Mouse (Mus musculus): ENCODE measurements around the gene Sbno1. TPM values are rescaled to one million over a fixed set of nuclear protein-coding genes. Genes with fewer than 3 reads are reported as not detected.

The Sbno1 gene
- polyA plus RNA-seq, 1 experiment from 2014 or later = 56.2 TPM

GRCm38 (mm10) chr5:124421786-124422185 lies 4.0 kb downstream of the Sbno1 start:
- 93% methylated on average over 2 of the region's 2 CpGs for WGBS
- H3K27ac ChIP-seq = no peak overlapping the region
- ATAC-seq (replicated peaks; ENCODE audit: low FRiP score, low read depth) (no peak), DNase-seq (ENCODE audit: low spot score) (no peak)
- H3K4me2 ChIP-seq (ENCODE audit: low read length) = no peak overlapping the region
- no peaks in the 10 kb centered on the region for H3K9me3 ChIP-seq (replicated peaks; ENCODE audit: low read length)
- H3K4me3 ChIP-seq (replicated peaks; ENCODE audit: low read depth, low read length) = no peak overlapping the region
- H3K4me1 ChIP-seq (replicated peaks; ENCODE audit: insufficient read depth, low read length) = no peaks in the 10 kb centered on the region
- H3K36me3 ChIP-seq (ENCODE audit: insufficient read depth, low read length) = no peaks in the 10 kb centered on the region
- H3K27me3 ChIP-seq (ENCODE audit: insufficient read depth, low read length) = no peaks in the 10 kb centered on the region
- no peak for TF ChIP-seq CTCF (IDR thresholded peaks at IDR 0.05; ENCODE audit: low read depth)
- no peak overlapping the region for H3K9ac ChIP-seq (ENCODE audit: low read depth, low read length)

- Histone ChIP-seq H3K9me3 (replicated peaks; ENCODE audit: low read length) (no peaks in the 10 kb centered on the region), H3K9ac (ENCODE audit: low read depth, low read length) (no peak overlapping the region), H3K27me3 (ENCODE audit: insufficient read depth, low read length) (no peaks in the 10 kb centered on the region), H3K4me2 (ENCODE audit: low read length) (no peak overlapping the region), H3K36me3 (ENCODE audit: insufficient read depth, low read length) (0 out of 2 replicates have a peak, but pooled peaks cover 3% of the 10 kb centered on the region), H3K4me3 (replicated peaks; ENCODE audit: low read depth, low read length) (no peak overlapping the region), H3K27ac (no peak overlapping the region), H3K4me1 (replicated peaks; ENCODE audit: insufficient read depth, low read length) (no peaks in the 10 kb centered on the region)
- no peak for TF ChIP-seq CTCF (IDR thresholded peaks at IDR 0.05; ENCODE audit: low read depth)
- ATAC-seq (replicated peaks; ENCODE audit: low FRiP score, low read depth) = no peak
- no peak for DNase-seq (ENCODE audit: low spot score)
- WGBS = 94% methylated on average over 2 of the region's 2 CpGs
Observed at GRCm38 (mm10) chr5:124418903-124419302, 6.9 kb downstream of the Sbno1 start.

- Histone ChIP-seq H3K27ac (no peak overlapping the region), H3K9me3 (replicated peaks; ENCODE audit: low read length) (no peaks in the 10 kb centered on the region), H3K36me3 (ENCODE audit: insufficient read depth, low read length) (peaks cover 33% of the 10 kb centered on the region), H3K4me3 (replicated peaks; ENCODE audit: low read depth, low read length) (no peak overlapping the region), H3K4me1 (replicated peaks; ENCODE audit: insufficient read depth, low read length) (no peaks in the 10 kb centered on the region), H3K9ac (ENCODE audit: low read depth, low read length) (no peak overlapping the region), H3K27me3 (ENCODE audit: insufficient read depth, low read length) (no peaks in the 10 kb centered on the region), H3K4me2 (ENCODE audit: low read length) (no peak overlapping the region)
- DNase-seq (ENCODE audit: low spot score) = no peak
- ATAC-seq (replicated peaks; ENCODE audit: low FRiP score, low read depth) = no peak
- TF ChIP-seq CTCF (IDR thresholded peaks at IDR 0.05; ENCODE audit: low read depth) = no peak
- WGBS = 90% methylated on average over 5 of the region's 5 CpGs
Observed at GRCm38 (mm10) chr5:124412163-124412562, 13.6 kb downstream of the Sbno1 start.

GRCm38 (mm10) chr5:124410808-124411207 lies 15.0 kb downstream of the Sbno1 start:
- Histone ChIP-seq H3K4me3 (replicated peaks; ENCODE audit: low read depth, low read length) (no peak overlapping the region), H3K36me3 (ENCODE audit: insufficient read depth, low read length) (peaks cover 40% of the 10 kb centered on the region), H3K4me2 (ENCODE audit: low read length) (no peak overlapping the region), H3K27me3 (ENCODE audit: insufficient read depth, low read length) (no peaks in the 10 kb centered on the region), H3K27ac (no peak overlapping the region), H3K9me3 (replicated peaks; ENCODE audit: low read length) (no peaks in the 10 kb centered on the region), H3K9ac (ENCODE audit: low read depth, low read length) (no peak overlapping the region), H3K4me1 (replicated peaks; ENCODE audit: insufficient read depth, low read length) (no peaks in the 10 kb centered on the region)
- 91% methylated on average over 3 of the region's 3 CpGs for WGBS
- DNase-seq (ENCODE audit: low spot score) (peak; percentile 13), ATAC-seq (replicated peaks; ENCODE audit: low FRiP score, low read depth) (no peak)
- TF ChIP-seq CTCF (IDR thresholded peaks at IDR 0.05; ENCODE audit: low read depth) = peak; percentile 35

GRCm38 (mm10) chr5:124393726-124394125 lies 32.1 kb downstream of the Sbno1 start:
- WGBS = 91% methylated on average over 7 of the region's 7 CpGs
- DNase-seq (ENCODE audit: low spot score) = no peak
- TF ChIP-seq CTCF (IDR thresholded peaks at IDR 0.05; ENCODE audit: low read depth) = no peak
- no peak overlapping the region for H3K9ac ChIP-seq (ENCODE audit: low read depth, low read length)
- H3K36me3 ChIP-seq (ENCODE audit: insufficient read depth, low read length) = peaks cover 64% of the 10 kb centered on the region
- H3K4me3 ChIP-seq (replicated peaks; ENCODE audit: low read depth, low read length) = no peak overlapping the region
- H3K4me2 ChIP-seq (ENCODE audit: low read length) = no peak overlapping the region
- H3K4me1 ChIP-seq (replicated peaks; ENCODE audit: insufficient read depth, low read length) = no peaks in the 10 kb centered on the region
- no peak for ATAC-seq (replicated peaks; ENCODE audit: low FRiP score, low read depth)
- H3K9me3 ChIP-seq (replicated peaks; ENCODE audit: low read length) = no peaks in the 10 kb centered on the region
- H3K27ac ChIP-seq = no peak overlapping the region
- H3K27me3 ChIP-seq (ENCODE audit: insufficient read depth, low read length) = no peaks in the 10 kb centered on the region

GRCm38 (mm10) chr5:124392412-124392811 lies 33.4 kb downstream of the Sbno1 start:
- peaks cover 66% of the 10 kb centered on the region for H3K36me3 ChIP-seq (ENCODE audit: insufficient read depth, low read length)
- no peak for TF ChIP-seq CTCF (IDR thresholded peaks at IDR 0.05; ENCODE audit: low read depth)

GRCm38 (mm10) chr5:124387932-124388331 lies 37.9 kb downstream of the Sbno1 start:
- Histone ChIP-seq H3K9me3 (replicated peaks; ENCODE audit: low read length) (no peaks in the 10 kb centered on the region), H3K27ac (no peak overlapping the region), H3K36me3 (ENCODE audit: insufficient read depth, low read length) (peaks cover 73% of the 10 kb centered on the region), H3K4me3 (replicated peaks; ENCODE audit: low read depth, low read length) (no peak overlapping the region), H3K9ac (ENCODE audit: low read depth, low read length) (no peak overlapping the region), H3K27me3 (ENCODE audit: insufficient read depth, low read length) (no peaks in the 10 kb centered on the region), H3K4me1 (replicated peaks; ENCODE audit: insufficient read depth, low read length) (no peaks in the 10 kb centered on the region), H3K4me2 (ENCODE audit: low read length) (no peak overlapping the region)
- DNase-seq (ENCODE audit: low spot score) (peak; percentile 46), ATAC-seq (replicated peaks; ENCODE audit: low FRiP score, low read depth) (no peak)
- 69% methylated on average over 5 of the region's 5 CpGs for WGBS
- peak; percentile 60; the same call in 1 of the 2 replicates for TF ChIP-seq CTCF (IDR thresholded peaks at IDR 0.05; ENCODE audit: low read depth)

More at GRCm38 (mm10) chr5:124392412-124392811, 33.4 kb downstream of the Sbno1 start:
- Histone ChIP-seq H3K27me3 (ENCODE audit: insufficient read depth, low read length) (no peaks in the 10 kb centered on the region), H3K4me2 (ENCODE audit: low read length) (no peak overlapping the region), H3K4me1 (replicated peaks; ENCODE audit: insufficient read depth, low read length) (no peaks in the 10 kb centered on the region), H3K4me3 (replicated peaks; ENCODE audit: low read depth, low read length) (no peak overlapping the region), H3K27ac (no peak overlapping the region), H3K9me3 (replicated peaks; ENCODE audit: low read length) (no peaks in the 10 kb centered on the region), H3K9ac (ENCODE audit: low read depth, low read length) (no peak overlapping the region)
- no peak for ATAC-seq (replicated peaks; ENCODE audit: low FRiP score, low read depth)
- WGBS = 97% methylated on average over 4 of the region's 4 CpGs
- DNase-seq (ENCODE audit: low spot score) = no peak

Data from kidney, postnatal 0 days (tissue).